Mouse (Mus musculus) leukemia stem cell, adult 10-12 weeks (primary cell): ENCODE data around the gene Slc40a1. TPM values are rescaled to one million over a fixed set of nuclear protein-coding genes. Genes with fewer than 3 reads are reported as not detected.

ENCODE experiments used
- polyA plus RNA-seq: library from polyadenylated mRNA; stranded (reverse); fragments of >175 nt; gene quantifications from 2 replicates; pipeline ENCODE4 v1.2.3, GENCODE M21; 2012; ENCODE audit warnings: low replicate concordance

Gene Slc40a1
- 14.9 and 20.5 TPM in 2 replicates for polyA plus RNA-seq

DNA sequence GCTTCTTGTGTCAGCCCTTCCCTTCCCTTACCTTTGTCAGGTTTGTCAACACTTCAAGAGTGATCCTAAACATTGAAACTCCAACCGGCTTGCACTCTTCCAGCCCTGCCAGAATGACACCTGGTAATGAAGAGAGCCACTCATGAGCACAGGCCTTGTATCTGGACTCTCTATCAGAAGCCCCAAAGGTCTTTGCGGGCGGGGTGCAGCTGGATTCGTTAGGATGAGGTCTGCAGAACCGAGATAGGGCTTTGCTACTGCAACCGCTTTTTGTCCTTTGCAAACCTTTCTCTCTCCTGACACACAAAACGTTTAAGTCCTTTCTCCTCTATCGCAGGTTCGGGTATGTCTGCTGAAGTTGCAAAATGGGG, at the start of gene Slc40a1:
Gene Slc40a1 (minus strand): TSS at position 131 of the 371 bp plus-strand sequence.

DNA sequence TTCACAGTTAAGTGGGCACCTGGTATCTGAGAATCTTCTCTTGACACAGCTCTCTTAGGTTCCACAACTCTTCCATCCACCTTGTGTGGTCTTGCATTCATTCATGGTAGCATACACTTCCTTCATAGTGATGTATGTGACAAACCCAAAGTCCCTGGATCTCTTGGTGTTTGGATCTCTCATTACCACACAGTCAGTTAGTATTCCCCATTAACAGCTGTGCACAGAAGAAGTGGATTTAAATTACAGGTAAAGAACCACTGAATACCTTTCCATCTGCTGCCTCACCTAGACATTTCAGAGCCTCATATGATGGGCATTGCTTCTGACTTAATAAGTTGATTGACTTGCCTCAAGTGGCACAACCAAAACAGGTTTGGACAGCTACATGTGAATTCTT, 36.1 kb downstream of the Slc40a1 start, which contains the start of gene Gm5269:
Gene Gm5269 (minus strand): TSS at position 101 of the 400 bp plus-strand sequence.

Other genes with a start within 250 kb of the Slc40a1 start
- 3.2 and 12.8 TPM in 2 replicates for gene Wdr75, start 131.4 kb downstream of the Slc40a1 start, polyA plus RNA-seq
- gene Gm5269, start 36.2 kb downstream of the Slc40a1 start, polyA plus RNA-seq, result not detected in 2 replicates
- not detected in 2 replicates for gene Dnah7b, start 139.8 kb upstream of the Slc40a1 start, polyA plus RNA-seq